Mouse (Mus musculus) lung, adult 2 months (tissue): Measurements from ENCODE around the gene Fam210b. TPM values are rescaled to one million over a fixed set of nuclear protein-coding genes. Genes with fewer than 3 reads are reported as not detected.

Experiments used
- DNase-seq: peaks from one replicate; pipeline ENCODE4 v3.0.0; 2022
- H3K4me1 ChIP-seq: fragments of 200-500 bp; 2 replicates; pipeline ENCODE4 v1.6.1; 2011; ENCODE audit warnings: low read length; ENCODE audit not compliant: control insufficient read depth, insufficient read depth
- H3K4me3 ChIP-seq: fragments of 200-500 bp; replicated peaks from 2 replicates; pipeline ENCODE3; 2011; ENCODE audit warnings: low read depth, mild to moderate bottlenecking, control low read depth, low read length; ENCODE audit errors: extremely low read depth
- CTCF ChIP-seq: fragments of 200-500 bp; IDR thresholded peaks from 2 replicates; pipeline ENCODE4 v1.5.1; 2011; ENCODE audit warnings: mild to moderate bottlenecking, low read length, control low read depth; ENCODE audit not compliant: insufficient read depth
- POLR2A ChIP-seq: fragments of 200-500 bp; IDR thresholded peaks from 2 replicates; pipeline ENCODE4 v1.6.1; 2011; ENCODE audit warnings: low read depth, mild to moderate bottlenecking, control low read depth, low read length, borderline replicate concordance; ENCODE audit errors: extremely low read depth
- WGBS: fragments of 180-500 bp; shearing (Covaris S2); methylation state at CpG from one replicate; pipeline ENCODE4 v1.1.7; 2018; 5-methylcytosine and 5-hydroxymethylcytosine counted together
- polyA plus RNA-seq: library from polyadenylated mRNA; depleted of rRNA; stranded (reverse); fragments of >200 nt; gene quantifications from 2 replicates; pipeline ENCODE4 v1.2.3, GENCODE M21; 2012

The Fam210b gene
- polyA plus RNA-seq, 1 experiment, result 25.4 TPM

DNA sequence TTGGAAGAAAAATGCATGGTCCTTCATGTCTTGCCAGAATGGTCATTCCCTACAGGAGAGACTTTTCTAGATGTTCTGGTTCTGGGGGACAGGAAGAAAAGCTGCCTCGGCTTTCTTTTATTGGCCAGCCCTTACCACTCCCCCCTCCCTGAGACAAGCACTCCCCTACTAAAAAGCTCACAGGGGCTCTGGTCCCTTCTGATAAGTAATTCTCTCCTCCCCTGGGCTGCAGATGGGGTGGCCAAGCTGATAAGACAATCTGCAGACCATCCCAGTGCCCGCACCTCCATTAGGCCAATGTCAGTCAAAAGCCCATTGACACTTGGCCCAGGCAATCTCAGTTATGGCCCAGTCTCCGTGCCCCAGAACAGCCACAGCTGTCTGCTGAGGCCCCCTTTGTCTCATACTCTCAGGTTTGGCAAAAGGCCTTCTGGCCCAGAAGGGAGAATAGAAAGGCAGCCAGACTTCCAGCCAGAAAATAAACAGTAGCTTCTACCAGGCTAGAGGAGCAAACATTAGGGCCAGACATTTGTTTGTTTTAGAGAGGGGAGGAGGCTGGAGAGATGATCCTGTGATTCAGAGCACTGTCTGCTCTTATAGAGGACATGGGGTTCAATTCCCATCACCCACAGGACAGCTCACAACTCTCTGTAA, 3.1 kb downstream of the Fam210b start:
- H3K4me1 ChIP-seq, result peaks cover 11% of the 10 kb centered on the region
- H3K4me3 ChIP-seq, result no peak overlapping the region
- DNase-seq, result no peak
- no peak for TF ChIP-seq POLR2A
- no peak for TF ChIP-seq CTCF
- 27% methylated on average over 3 of the region's 3 CpGs for WGBS

DNA sequence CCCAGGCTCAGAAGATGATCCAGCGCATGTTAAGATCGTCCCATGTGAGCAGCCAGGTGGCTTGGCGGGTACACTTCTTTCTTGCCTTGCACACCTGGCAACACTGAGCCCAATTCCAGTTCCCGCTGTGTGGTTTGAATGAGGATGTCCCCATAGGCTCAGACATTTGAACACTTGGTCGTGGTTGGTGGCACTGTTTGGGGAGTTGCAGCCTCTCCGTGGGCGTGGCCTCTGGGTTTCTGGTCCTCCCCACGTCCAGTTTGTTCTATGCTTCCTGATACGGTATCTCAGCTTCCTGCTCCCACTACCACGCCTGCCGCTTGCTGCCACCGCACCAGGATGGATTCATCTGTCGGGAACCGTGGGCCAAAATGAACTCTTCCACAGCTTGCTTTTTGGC, 4.4 kb downstream of the Fam210b start:
- WGBS, result 74% methylated on average over 14 of the region's 14 CpGs

DNA sequence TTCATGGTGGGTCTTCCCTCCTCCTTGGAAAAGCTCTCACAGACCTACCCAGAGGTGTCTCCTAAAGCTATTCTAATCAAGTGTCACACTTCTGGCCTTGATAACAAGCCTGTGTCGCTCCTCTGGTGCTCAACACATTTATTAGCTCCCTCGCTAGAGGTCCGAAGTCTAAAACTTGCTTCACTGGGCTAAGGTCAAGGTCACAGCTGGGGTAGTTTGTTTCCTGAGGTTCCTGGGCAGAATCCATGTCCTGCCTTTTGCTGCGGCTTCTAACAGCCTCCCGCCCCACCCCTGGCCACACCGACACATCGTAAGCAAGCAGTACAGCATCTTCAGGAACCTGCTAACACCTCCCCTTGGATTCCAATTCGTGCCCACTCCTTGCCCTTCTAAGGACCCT, 5.4 kb downstream of the Fam210b start:
- WGBS, result 66% methylated on average over 8 of the region's 8 CpGs
- DNase-seq, result no peak
- H3K4me3 ChIP-seq, result no peak overlapping the region
- peaks cover 11% of the 10 kb centered on the region for H3K4me1 ChIP-seq
- TF ChIP-seq CTCF (no peak), POLR2A (no peak)

More for the DNA sequence above, 4.4 kb downstream of the Fam210b start:
- Histone ChIP-seq H3K4me3 (no peak overlapping the region), H3K4me1 (peaks cover 11% of the 10 kb centered on the region)
- no peak for DNase-seq
- TF ChIP-seq CTCF, result no peak
- no peak for TF ChIP-seq POLR2A

DNA sequence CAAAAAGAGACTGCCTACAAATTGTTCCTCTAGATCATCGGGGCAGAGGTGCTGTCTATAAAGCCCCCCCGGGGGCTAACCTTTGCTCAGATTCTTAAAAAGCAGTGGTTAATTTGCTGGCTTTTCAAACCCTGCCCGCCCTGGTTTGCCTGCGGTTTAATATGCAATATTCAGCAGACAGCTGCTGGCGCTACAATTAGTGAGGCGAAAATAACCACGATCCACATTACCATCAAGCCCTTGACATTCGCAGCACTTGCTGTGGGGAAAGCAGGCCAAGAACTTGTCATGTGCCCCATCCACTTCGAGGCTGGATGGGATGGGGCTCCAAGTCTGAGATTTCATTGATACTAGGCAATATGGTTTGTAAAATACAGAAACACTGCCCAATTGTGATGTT, 7.9 kb downstream of the Fam210b start:
- TF ChIP-seq CTCF (no peak), POLR2A (no peak)
- no peak for DNase-seq
- WGBS, result 86% methylated on average over 9 of the region's 9 CpGs
- Histone ChIP-seq H3K4me3 (no peak overlapping the region), H3K4me1 (peaks cover 6% of the 10 kb centered on the region)

DNA sequence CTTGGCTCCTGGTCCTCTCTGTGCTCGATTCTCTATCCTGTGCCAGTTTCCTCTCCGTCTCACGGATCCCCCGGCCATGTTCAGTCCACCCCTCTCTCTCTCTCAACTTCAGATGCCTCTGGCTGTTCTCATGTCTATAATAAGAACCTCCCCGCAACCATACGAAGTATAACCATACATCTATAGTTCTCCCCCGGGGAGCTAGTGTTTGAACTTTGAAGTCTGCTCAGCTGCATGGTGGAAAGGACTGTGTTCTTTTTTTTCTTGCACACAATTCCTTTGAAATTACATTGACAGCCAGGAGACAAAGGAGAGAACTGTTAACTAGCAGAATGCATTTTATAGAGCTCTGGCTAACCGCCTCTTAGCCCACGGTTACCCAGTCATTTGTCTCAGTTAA, 9.4 kb downstream of the Fam210b start:
- H3K4me1 ChIP-seq, result 0 out of 2 replicates have a peak, but pooled peaks cover 2% of the 10 kb centered on the region
- 77% methylated on average over 9 of the region's 9 CpGs for WGBS
- TF ChIP-seq POLR2A, result no peak
- no peak for TF ChIP-seq CTCF
- H3K4me3 ChIP-seq, result no peak overlapping the region
- DNase-seq, result no peak

DNA sequence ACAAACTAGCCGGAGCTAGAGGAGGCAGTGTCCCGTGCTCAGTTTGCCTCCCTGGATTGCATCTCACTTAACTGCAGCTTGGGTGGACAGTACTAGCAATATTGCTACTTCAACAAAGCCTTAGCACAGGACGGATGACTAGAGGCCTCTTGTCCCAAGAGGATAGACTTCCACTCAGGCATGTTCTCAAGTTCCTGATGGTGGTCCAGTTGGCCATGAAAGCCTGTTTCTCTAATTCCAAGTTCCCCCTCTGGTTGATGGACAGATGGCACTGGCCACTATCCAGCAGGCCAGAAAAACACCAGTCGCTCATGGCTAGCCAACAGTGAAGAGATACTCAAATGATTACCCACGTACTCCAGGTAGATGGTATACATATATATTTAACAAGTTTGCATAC, 10.5 kb downstream of the Fam210b start:
- Histone ChIP-seq H3K4me1 (no peaks in the 10 kb centered on the region), H3K4me3 (no peak overlapping the region)
- no peak for DNase-seq
- TF ChIP-seq POLR2A, result no peak
- no peak for TF ChIP-seq CTCF
- WGBS, result 86% methylated on average over 5 of the region's 5 CpGs

DNA sequence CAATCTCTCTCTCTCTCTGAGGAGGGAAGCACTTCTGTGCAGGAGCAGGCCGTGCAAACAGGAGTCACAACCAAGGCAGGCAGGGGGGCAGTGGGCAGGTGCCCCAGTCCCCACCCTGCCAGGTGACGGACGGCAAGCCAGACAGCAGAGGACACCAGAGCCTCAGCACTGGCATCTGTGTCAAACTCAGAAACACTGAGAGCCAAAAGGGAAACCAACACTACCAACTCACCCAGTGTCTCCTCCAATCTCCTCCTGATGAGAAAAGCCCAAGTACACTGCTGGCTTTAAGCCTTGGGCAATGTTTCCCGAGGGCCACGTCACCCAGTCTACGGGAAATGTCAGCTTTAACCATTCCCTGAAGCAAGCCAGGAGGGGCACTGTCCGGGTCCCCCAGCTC, 17.8 kb downstream of the Fam210b start:
- TF ChIP-seq CTCF (no peak), POLR2A (no peak)
- DNase-seq, result no peak
- Histone ChIP-seq H3K4me3 (no peak overlapping the region), H3K4me1 (no peaks in the 10 kb centered on the region)
- 80% methylated on average over 7 of the region's 7 CpGs for WGBS

DNA sequence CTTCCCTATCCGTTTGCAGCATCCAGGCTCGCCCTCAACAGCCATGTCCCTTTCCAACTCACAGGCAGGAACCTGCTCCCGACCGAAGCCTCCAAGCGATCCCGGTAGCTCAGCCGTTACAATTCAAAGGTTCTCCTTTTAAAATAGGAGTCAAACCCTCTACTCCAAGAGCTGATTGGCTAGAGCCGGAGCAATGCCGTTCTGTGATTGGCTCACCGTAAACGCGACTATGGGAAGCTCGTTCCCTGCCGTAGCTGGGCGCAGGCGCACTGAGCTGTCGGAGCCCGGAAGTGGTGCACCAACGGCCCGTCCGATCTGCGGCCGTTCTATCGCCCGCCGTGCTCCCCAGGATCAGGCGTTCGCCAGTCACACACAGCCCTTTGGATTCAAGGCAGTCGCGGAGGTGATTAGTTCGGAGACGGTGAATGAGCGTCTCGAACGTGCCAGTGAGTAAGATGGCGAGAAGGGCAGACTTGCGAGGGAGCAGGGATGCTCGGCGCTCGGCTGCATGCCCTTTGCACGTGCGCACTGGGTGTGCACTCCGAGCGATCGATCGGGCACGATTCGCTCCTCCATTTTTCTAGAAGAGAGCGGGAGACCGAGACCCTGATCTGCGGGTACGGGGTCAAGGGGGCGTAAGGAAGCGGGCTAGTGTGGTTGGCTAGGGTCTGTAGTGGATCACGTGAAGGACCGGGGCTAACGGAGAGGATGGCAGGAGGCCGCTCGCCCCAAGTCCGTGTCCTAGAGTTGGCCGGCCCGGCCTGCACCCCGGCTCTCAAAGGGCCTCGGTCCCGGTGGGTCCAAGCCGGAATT, 25.3 kb downstream of the Fam210b start, which contains the start of the genes Aurka and Cstf1:
Aurka (minus strand) TSS at position 125 of the 813 bp plus-strand sequence.
Cstf1 (plus strand) TSS at position 271 of the 813 bp plus-strand sequence.
- Histone ChIP-seq H3K4me1 (peaks cover 10% of the 10 kb centered on the region), H3K4me3 (peak within 1 kb of the TSS; percentile 94)
- TF ChIP-seq CTCF (no peak), POLR2A (peak; percentile 4; the same call in 1 of the 2 replicates)
- WGBS, result under 1% methylated on average over 66 of the region's 66 CpGs
- peak; percentile 94 for DNase-seq

DNA sequence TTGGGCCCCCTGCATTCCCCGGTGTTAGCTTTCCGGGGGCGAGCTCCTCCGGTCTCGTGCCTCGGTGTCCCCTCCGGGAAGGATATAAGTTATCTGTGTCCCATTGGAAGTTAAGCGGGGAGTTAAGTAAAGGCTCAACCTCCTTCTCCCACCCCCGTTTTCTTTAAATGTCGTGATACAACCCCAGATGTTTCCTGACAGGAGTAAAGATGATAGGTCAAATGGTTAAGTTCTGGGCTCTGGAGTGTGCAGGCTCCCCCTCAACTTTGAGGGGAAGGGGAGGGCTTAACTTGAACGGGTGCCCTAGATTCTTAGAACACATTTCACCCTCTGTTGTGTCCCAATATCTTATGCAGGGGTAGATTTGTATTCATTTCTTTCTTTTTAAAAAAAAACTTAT, 25.9 kb downstream of the Fam210b start:
- Histone ChIP-seq H3K4me3 (peak overlapping the region; percentile 94), H3K4me1 (peaks cover 10% of the 10 kb centered on the region)
- TF ChIP-seq POLR2A, result no peak
- no peak for TF ChIP-seq CTCF
- WGBS, result 2% methylated on average over 11 of the region's 11 CpGs
- DNase-seq, result no peak

DNA sequence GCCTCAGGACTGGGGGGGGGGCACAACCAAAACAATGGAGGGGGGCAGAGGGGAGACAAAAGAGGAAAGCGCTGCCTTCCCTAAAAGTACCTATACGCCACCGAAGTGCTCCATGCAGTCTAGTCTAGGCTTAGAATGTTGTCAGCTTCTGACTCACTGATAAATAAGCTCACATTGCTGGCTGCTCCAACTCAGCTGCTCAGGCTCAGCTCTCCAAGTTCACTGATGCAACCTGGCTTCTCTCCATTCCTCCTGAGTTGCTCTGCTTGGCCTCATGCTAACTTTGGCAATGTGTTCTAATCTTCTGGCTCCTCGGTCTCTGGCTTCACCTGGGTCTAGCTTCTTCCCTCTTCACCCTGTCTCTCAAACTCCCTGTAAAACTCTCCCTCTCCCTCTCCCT, 31.2 kb downstream of the Fam210b start:
- WGBS, result 68% methylated on average over 4 of the region's 4 CpGs
- peaks cover 2% of the 10 kb centered on the region for H3K4me1 ChIP-seq
- TF ChIP-seq POLR2A (no peak), CTCF (no peak)
- DNase-seq, result no peak
- H3K4me3 ChIP-seq, result no peak overlapping the region

DNA sequence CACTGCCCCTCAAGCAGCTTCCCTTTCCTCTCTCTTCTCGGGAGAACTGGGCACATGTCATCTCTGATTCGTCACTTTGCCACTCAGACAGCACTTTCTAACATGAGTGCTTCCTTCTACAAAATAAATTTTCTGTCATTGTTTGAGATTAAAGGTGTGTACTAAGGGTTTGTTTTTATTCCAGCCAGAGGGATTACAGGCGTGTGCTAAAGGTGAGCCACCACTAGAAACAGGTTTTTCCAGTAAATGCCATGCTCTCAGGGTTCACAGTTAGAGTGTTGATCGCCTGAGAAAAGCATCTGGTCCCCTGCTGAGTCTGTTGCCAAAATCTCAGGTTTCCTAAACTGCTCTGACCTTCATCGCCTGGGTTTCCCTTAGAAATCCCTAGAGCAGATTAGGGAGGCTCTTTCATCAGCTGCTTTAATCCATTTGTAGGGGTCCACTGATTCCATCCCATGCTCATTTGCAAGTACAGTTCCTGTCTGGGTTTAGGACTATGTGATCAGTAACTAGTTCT, 31.7 kb downstream of the Fam210b start:
- no peak for DNase-seq
- Histone ChIP-seq H3K4me3 (no peak overlapping the region), H3K4me1 (no peaks in the 10 kb centered on the region)
- TF ChIP-seq CTCF (no peak), POLR2A (no peak)
- 57% methylated on average over 5 of the region's 5 CpGs for WGBS
